Mouse (Mus musculus) hindbrain, embryonic 15.5 days (tissue): ENCODE results near the gene Rnf169. TPM values are rescaled to one million over a fixed set of nuclear protein-coding genes. Genes with fewer than 3 reads are reported as not detected.
"Not testable (repeated sequence)": the region's sequence is repeated elsewhere in the genome, so short reads cannot be mapped to it uniquely, and the experiment has no call there.

Experiments
- ATAC-seq: fragments of 200-750 bp; cut with Nextera tagmentation; 2 replicates; pipeline ENCODE4 v1.8.0; 2017; ENCODE audit warnings: low read depth, moderate number of reproducible peaks, moderate TSS enrichment; ENCODE audit not compliant: low FRiP score
- H3K27ac ChIP-seq: fragments of 300-500 bp; sonication (generic); replicated peaks from 2 replicates; pipeline ENCODE4 v1.5.1; 2015; ENCODE audit warnings: mild to moderate bottlenecking, inconsistent platforms
- H3K27me3 ChIP-seq: fragments of 300-500 bp; sonication (generic); 2 replicates; pipeline ENCODE4 v1.6.1; 2015; ENCODE audit warnings: control low read depth, inconsistent platforms
- H3K36me3 ChIP-seq: fragments of 300-500 bp; sonication (generic); 2 replicates; pipeline ENCODE4 v1.6.1; 2015; ENCODE audit warnings: control low read depth, inconsistent platforms
- H3K4me1 ChIP-seq: fragments of 300-500 bp; sonication (generic); replicated peaks from 2 replicates; pipeline ENCODE4 v1.6.1; 2015; ENCODE audit warnings: control low read depth, inconsistent platforms
- H3K4me2 ChIP-seq: fragments of 300-500 bp; sonication (generic); 2 replicates; pipeline ENCODE4 v1.6.1; 2015; ENCODE audit warnings: moderate library complexity, mild to moderate bottlenecking, inconsistent platforms
- H3K4me3 ChIP-seq: fragments of 300-500 bp; sonication (generic); 2 replicates; pipeline ENCODE4 v1.5.1; 2015; ENCODE audit warnings: mild to moderate bottlenecking, inconsistent platforms
- H3K9ac ChIP-seq: fragments of 300-500 bp; sonication (generic); 2 replicates; pipeline ENCODE4 v1.6.1; 2015; ENCODE audit warnings: inconsistent platforms
- H3K9me3 ChIP-seq: fragments of 300-500 bp; sonication (generic); 2 replicates; pipeline ENCODE4 v1.6.1; 2016; ENCODE audit warnings: control low read depth, inconsistent platforms
- WGBS: fragments of 180-500 bp; shearing (Covaris S2); methylation state at CpG from one replicate; pipeline ENCODE4 v1.1.7; 2015; 5-methylcytosine and 5-hydroxymethylcytosine counted together
- polyA plus RNA-seq: library from polyadenylated mRNA; unstranded; fragments of >200 nt; fragmentation: Nextera tagmentation; extraction: Ambion mirVana; gene quantifications from 2 replicates; pipeline ENCODE4 v1.2.1, GENCODE M21; 2015

Gene Rnf169
- polyA plus RNA-seq, 1 experiment from 2014 or later = 4.6 TPM

- Histone ChIP-seq H3K4me3 (no peak overlapping the region), H3K9me3 (no peaks in the 10 kb centered on the region), H3K27me3 (no peaks in the 10 kb centered on the region), H3K27ac (no peak overlapping the region), H3K4me2 (no peak overlapping the region), H3K36me3 (no peaks in the 10 kb centered on the region), H3K9ac (no peak overlapping the region), H3K4me1 (peaks cover 32% of the 10 kb centered on the region)
- no peak for ATAC-seq
- WGBS = 84% methylated on average over 5 of the region's 5 CpGs
Observed at GRCm38 (mm10) chr7:99975819-99976575, 4.3 kb downstream of the Rnf169 start.

DNA sequence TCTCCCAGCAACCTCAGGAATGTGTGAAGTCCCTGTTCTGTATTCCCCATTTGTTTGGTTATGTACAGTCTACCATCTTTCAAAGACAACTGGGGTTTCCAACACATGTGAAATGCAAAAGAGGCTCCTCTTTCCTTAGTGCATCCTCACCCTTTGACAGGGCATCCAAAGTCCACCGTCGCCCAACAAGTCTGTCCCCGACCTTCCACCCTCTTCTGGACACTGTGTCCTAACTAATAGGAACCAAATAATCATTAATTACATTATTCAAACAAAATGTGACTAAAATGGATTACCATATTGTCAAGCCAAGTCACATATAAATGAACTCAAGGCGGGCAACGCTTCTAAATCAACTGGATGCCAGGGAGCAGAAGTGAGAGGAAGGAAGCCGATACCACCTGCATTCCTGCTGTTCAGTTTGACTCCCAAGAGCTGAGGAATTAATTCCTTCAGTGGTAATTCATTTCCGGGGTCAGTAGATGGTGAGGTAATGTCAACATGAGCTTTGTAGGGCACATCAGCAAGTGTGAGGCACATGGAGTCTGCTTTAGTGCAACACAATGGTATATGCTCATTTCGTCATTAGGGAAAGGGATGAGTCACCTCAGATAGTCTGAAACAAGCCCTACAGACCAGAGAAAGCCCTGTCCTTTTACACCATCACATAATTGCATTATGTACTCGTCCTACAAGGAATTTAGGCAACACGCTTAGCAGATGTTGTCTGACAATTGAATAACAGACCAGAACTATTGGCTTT lies 5.9 kb downstream of the Rnf169 start:
- Histone ChIP-seq H3K27ac (no peak overlapping the region), H3K36me3 (no peaks in the 10 kb centered on the region), H3K27me3 (no peaks in the 10 kb centered on the region), H3K4me1 (peaks cover 32% of the 10 kb centered on the region), H3K4me3 (no peak overlapping the region), H3K4me2 (no peak overlapping the region), H3K9me3 (no peaks in the 10 kb centered on the region), H3K9ac (no peak overlapping the region)
- 66% methylated on average over 10 of the region's 10 CpGs for WGBS
- ATAC-seq = no peak

- H3K36me3 ChIP-seq = not testable (repeated sequence)
- WGBS = 81% methylated on average over 3 of the region's 3 CpGs
- peaks cover 32% of the 10 kb centered on the region; the same call in 1 of the 2 replicates for H3K4me1 ChIP-seq
Observed at GRCm38 (mm10) chr7:99972912-99973311, 7.3 kb downstream of the Rnf169 start.

DNA sequence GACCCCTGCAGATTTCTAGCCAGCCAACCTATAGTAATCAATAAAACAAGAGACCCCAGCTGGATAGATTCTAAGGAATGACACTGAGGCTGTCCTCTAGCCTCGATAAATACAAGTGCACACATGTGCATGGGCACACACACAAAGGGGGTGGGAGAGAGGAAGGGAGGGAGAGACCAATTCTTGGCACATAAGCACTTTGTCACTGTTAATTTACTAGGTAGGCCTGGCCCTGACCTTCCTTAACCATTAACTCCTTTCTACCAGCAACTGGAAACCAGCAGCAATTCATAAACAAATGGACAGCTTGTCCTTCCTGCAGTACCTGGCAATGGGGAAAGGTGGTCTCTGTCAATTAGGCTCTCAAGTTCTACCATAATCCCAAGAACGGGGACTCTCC lies 8.3 kb downstream of the Rnf169 start:
- Histone ChIP-seq H3K4me2 (no peak overlapping the region), H3K4me1 (peaks cover 29% of the 10 kb centered on the region), H3K4me3 (no peak overlapping the region), H3K9me3 (no peaks in the 10 kb centered on the region), H3K27ac (no peak overlapping the region), H3K9ac (no peak overlapping the region), H3K36me3 (no peaks in the 10 kb centered on the region), H3K27me3 (no peaks in the 10 kb centered on the region)
- ATAC-seq = no peak
- WGBS = 65% methylated on average over 2 of the region's 2 CpGs

More at GRCm38 (mm10) chr7:99972912-99973311, 7.3 kb downstream of the Rnf169 start:
- H3K9ac ChIP-seq, H3K27ac ChIP-seq, H3K4me2 ChIP-seq, ATAC-seq, H3K4me3 ChIP-seq, H3K9me3 ChIP-seq, H3K27me3 ChIP-seq: not testable (repeated sequence)

GRCm38 (mm10) chr7:99969151-99969550 lies 11.1 kb downstream of the Rnf169 start:
- 72% methylated on average over 4 of the region's 4 CpGs for WGBS
- H3K4me1 ChIP-seq = peaks cover 50% of the 10 kb centered on the region
- H3K9ac ChIP-seq = no peak overlapping the region
- no peaks in the 10 kb centered on the region for H3K36me3 ChIP-seq
- H3K4me3 ChIP-seq = no peak overlapping the region
- H3K4me2 ChIP-seq = no peak overlapping the region
- no peak overlapping the region for H3K27ac ChIP-seq
- H3K27me3 ChIP-seq = no peaks in the 10 kb centered on the region
- no peaks in the 10 kb centered on the region for H3K9me3 ChIP-seq
- no peak for ATAC-seq

DNA sequence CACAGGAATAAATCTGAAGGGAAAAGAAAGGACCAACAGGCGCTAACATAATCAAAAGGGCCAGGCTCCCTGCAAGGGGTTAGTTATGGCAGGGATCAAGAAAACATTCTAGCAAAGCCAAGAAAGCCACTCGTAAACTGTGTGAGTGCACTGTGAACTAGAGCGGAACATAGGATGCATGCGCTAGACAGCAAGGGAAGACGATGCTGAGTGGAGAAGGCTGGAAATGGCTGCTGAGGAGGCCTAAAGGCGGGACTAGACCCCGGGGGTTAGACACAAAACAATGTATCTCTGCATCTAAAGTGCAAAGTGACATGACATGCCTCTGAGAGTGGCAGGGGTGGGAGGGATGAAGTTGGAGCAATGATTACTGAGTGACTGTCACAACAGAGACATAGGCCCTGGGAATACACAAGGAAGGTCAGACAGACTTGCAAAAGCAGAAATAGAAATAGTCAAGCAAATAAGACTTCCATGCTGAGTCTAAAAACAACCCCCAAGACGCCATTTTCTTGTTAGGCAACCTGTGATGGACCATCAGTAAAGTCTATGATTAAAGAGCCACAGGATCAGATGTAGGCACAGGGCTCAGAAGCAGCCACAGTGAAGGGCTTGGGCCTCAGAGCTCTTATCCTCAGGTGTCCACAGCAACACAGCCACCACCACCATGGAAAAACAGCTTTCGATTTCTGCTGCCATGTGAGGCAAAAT lies 14.1 kb downstream of the Rnf169 start:
- WGBS = 29% methylated on average over 9 of the region's 9 CpGs
- Histone ChIP-seq H3K4me2 (0 out of 2 replicates have a peak overlapping the region, but pooled peaks have one; percentile 45), H3K27ac (peak overlapping the region; percentile 85), H3K4me1 (peaks cover 62% of the 10 kb centered on the region), H3K4me3 (no peak overlapping the region), H3K36me3 (no peaks in the 10 kb centered on the region), H3K27me3 (no peaks in the 10 kb centered on the region), H3K9me3 (no peaks in the 10 kb centered on the region), H3K9ac (no peak overlapping the region)
- 0 out of 2 replicates have a peak, but pooled peaks have one; percentile 43 for ATAC-seq

GRCm38 (mm10) chr7:99965020-99965841 lies 15.0 kb downstream of the Rnf169 start:
- Histone ChIP-seq H3K27me3 (no peaks in the 10 kb centered on the region), H3K4me2 (peak overlapping the region; percentile 45), H3K9me3 (no peaks in the 10 kb centered on the region), H3K36me3 (no peaks in the 10 kb centered on the region), H3K9ac (peak overlapping the region; percentile 25), H3K27ac (peak overlapping the region; percentile 85), H3K4me1 (peaks cover 60% of the 10 kb centered on the region), H3K4me3 (peak overlapping the region; percentile 14; the same call in 1 of the 2 replicates)
- 9% methylated on average over 9 of the region's 9 CpGs for WGBS
- ATAC-seq = peak; percentile 68

DNA sequence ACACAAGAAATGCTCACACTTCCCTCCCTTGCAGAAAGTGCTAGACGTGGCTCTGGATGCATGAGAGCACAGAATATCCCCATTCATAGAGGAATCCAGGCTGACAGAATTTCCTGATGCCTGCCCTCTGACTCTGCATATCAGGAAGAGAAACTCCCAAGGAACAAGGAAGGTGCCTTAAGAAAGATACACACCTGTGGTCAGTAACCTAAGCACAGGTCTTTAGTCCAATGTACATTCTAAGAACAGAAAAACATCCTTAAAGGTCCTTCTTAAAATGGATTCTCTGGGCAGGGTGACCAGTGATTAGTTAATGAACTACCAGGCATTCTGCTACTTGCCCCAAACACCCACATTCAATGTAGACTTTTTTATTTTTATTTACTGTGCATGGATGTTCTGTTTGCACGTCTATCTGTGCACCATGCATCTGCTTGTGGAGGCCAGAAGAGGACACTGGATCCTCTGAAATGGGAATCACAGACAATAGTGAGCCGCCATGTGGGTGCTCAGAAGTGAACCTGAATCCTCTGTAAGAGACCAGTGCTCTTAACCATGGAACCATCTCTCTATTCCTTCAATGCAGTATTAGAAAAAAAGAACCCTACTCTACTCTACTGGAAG lies 16.9 kb downstream of the Rnf169 start:
- H3K9me3 ChIP-seq = no peaks in the 10 kb centered on the region
- 79% methylated on average over 3 of the region's 3 CpGs for WGBS
- no peak for ATAC-seq
- no peaks in the 10 kb centered on the region for H3K36me3 ChIP-seq
- no peak overlapping the region for H3K4me3 ChIP-seq
- H3K27me3 ChIP-seq = no peaks in the 10 kb centered on the region
- no peak overlapping the region for H3K9ac ChIP-seq
- no peak overlapping the region for H3K27ac ChIP-seq
- H3K4me2 ChIP-seq = no peak overlapping the region
- peaks cover 45% of the 10 kb centered on the region for H3K4me1 ChIP-seq

GRCm38 (mm10) chr7:99962536-99963236 lies 17.6 kb downstream of the Rnf169 start:
- no peaks in the 10 kb centered on the region for H3K9me3 ChIP-seq
- H3K4me3 ChIP-seq = no peak overlapping the region
- ATAC-seq = no peak
- H3K27me3 ChIP-seq = no peaks in the 10 kb centered on the region
- H3K4me1 ChIP-seq = peaks cover 44% of the 10 kb centered on the region
- H3K27ac ChIP-seq = no peak overlapping the region
- 59% methylated on average over 8 of the region's 8 CpGs for WGBS
- H3K36me3 ChIP-seq = no peaks in the 10 kb centered on the region
- no peak overlapping the region for H3K9ac ChIP-seq
- H3K4me2 ChIP-seq = 0 out of 2 replicates have a peak overlapping the region, but pooled peaks have one; percentile 19

GRCm38 (mm10) chr7:99961518-99961917 lies 18.7 kb downstream of the Rnf169 start:
- no peak overlapping the region for H3K4me2 ChIP-seq
- no peaks in the 10 kb centered on the region for H3K36me3 ChIP-seq
- peaks cover 44% of the 10 kb centered on the region for H3K4me1 ChIP-seq
- 96% methylated on average over 2 of the region's 2 CpGs for WGBS
- no peak overlapping the region for H3K4me3 ChIP-seq
- no peak overlapping the region for H3K27ac ChIP-seq
- no peak for ATAC-seq
- H3K9ac ChIP-seq = no peak overlapping the region
- no peaks in the 10 kb centered on the region for H3K27me3 ChIP-seq
- no peaks in the 10 kb centered on the region for H3K9me3 ChIP-seq
